Mouse (Mus musculus): ENCODE measurements around the gene Prkcg.

Prkcg gene

GRCm38 (mm10) chr7:3365547-3366279 is 76.7 kb downstream of the Prkcg start:
- no peak for DNase-seq (ENCODE audit: low read depth)

- no peak for DNase-seq (ENCODE audit: low read depth)
These were observed 77.9 kb downstream of the Prkcg start for GRCm38 (mm10) chr7:3366705-3367516.

- no peak for DNase-seq (ENCODE audit: low read depth)
These were observed 78.6 kb downstream of the Prkcg start for GRCm38 (mm10) chr7:3367569-3367968.

- no peak for DNase-seq (ENCODE audit: low read depth)
These were observed 79.3 kb downstream of the Prkcg start for GRCm38 (mm10) chr7:3368311-3368710.

GRCm38 (mm10) chr7:3369189-3369588 is 80.2 kb downstream of the Prkcg start:
- DNase-seq (ENCODE audit: low read depth): no peak

- DNase-seq (ENCODE audit: low read depth): no peak
These were observed 81.4 kb downstream of the Prkcg start for GRCm38 (mm10) chr7:3370407-3370806.

- DNase-seq (ENCODE audit: low read depth): no peak
These were observed 83.4 kb downstream of the Prkcg start for GRCm38 (mm10) chr7:3372376-3372775.

GRCm38 (mm10) chr7:3373754-3374153 is 84.8 kb downstream of the Prkcg start:
- DNase-seq (ENCODE audit: low read depth): no peak

- DNase-seq (ENCODE audit: low read depth): peak; percentile 4
These were observed 87.9 kb downstream of the Prkcg start for GRCm38 (mm10) chr7:3376831-3377230.

Data from c-Kit-positive CD71-positive TER-119-negative erythroid progenitor cells, embryonic 14.5 days (primary cell).